18 mouse cellular contexts compared by ENCODE assay signal in genomic region chr2:151910498-151910897, GRCm38 (mm10). TPM values are rescaled to one million over a fixed set of nuclear protein-coding genes. Genes with fewer than 3 reads are reported as not detected.
DNase-seq lines count a peak whose midpoint lies in the region; ATAC-seq lines count a peak whose summit lies in the region.
"Had no signal": no experiment of that assay in that cellular context is flagged by ENCODE, and none has a peak within 500 bp of the region (broad histone marks: within the 10 kb centered on the region; RNA-seq: fewer than 3 reads in every experiment).

No protein-coding gene starts in this region.

- H3K4me2 ChIP-seq in kidney, embryonic 15.5 days = no peak overlapping the region
- no peak overlapping the region for H3K4me2 ChIP-seq in limb, embryonic 12.5 days
- H3K4me2 ChIP-seq in liver, embryonic 11.5 days = no peak overlapping the region
- no peak overlapping the region for H3K4me2 ChIP-seq in forebrain, embryonic 14.5 days (ENCODE audit: low read length)
- H3K4me2 ChIP-seq: forebrain, embryonic 12.5 days; heart, embryonic 15.5 days; hindbrain, embryonic 15.5 days; limb, embryonic 15.5 days had no signal

- peak; percentile 66 for DNase-seq in adrenal gland, postnatal 14 days
- no peak for DNase-seq in adrenal gland, postnatal 36 days
- DNase-seq in kidney, postnatal 10 days = no peak
- no peak for DNase-seq in liver, embryonic 11.5 days (ENCODE audit: low spot score)
- DNase-seq in forebrain, embryonic 14.5 days (ENCODE audit: low spot score) = no peak
- DNase-seq: adrenal gland, adult 2 months; cerebellum, adult 9-11 months; gastrocnemius, postnatal 10 days; thymus, postnatal 36 days had no signal

- ATAC-seq in kidney, embryonic 15.5 days (replicated peaks; ENCODE audit: low FRiP score) = no peak; the same call in 1 of the 2 replicates
- ATAC-seq in common myeloid progenitor, adult 5-6 weeks (replicated peaks; ENCODE audit: low read depth, poor library complexity, severe bottlenecking) = 0 out of 2 replicates have a peak, but pooled peaks have one; percentile 6
- no peak for ATAC-seq in limb, embryonic 12.5 days (ENCODE audit: insufficient number of reproducible peaks, insufficient read depth, low FRiP score, low TSS enrichment, low read depth)
- no peak for ATAC-seq in liver, embryonic 11.5 days (replicated peaks; ENCODE audit: low FRiP score)
- no peak for ATAC-seq in forebrain, embryonic 14.5 days

- peak overlapping the region; percentile 49 for H3K27ac ChIP-seq in kidney, embryonic 15.5 days
- H3K27ac ChIP-seq in limb, embryonic 12.5 days = peak overlapping the region; percentile 66; the same call in 1 of the 2 replicates
- H3K27ac ChIP-seq in liver, embryonic 11.5 days (ENCODE audit: low read depth, low read length) = no peak overlapping the region
- H3K27ac ChIP-seq in forebrain, embryonic 14.5 days (ENCODE audit: low read depth, low read length) = no peak overlapping the region
- H3K27ac ChIP-seq: forebrain, embryonic 12.5 days; heart, embryonic 15.5 days; hindbrain, embryonic 15.5 days; limb, embryonic 15.5 days had no signal

- no peak overlapping the region for H3K9ac ChIP-seq in kidney, embryonic 15.5 days
- H3K9ac ChIP-seq in limb, embryonic 12.5 days (replicated peaks) = no peak overlapping the region
- H3K9ac ChIP-seq in liver, embryonic 11.5 days (ENCODE audit: low read depth, low read length) = no peak overlapping the region
- no peak overlapping the region for H3K9ac ChIP-seq in forebrain, embryonic 14.5 days (ENCODE audit: low read length)
- H3K9ac ChIP-seq: forebrain, embryonic 12.5 days; heart, embryonic 15.5 days; hindbrain, embryonic 15.5 days; limb, embryonic 15.5 days had no signal

- H3K36me3 ChIP-seq in kidney, embryonic 15.5 days = no peaks in the 10 kb centered on the region
- no peaks in the 10 kb centered on the region for H3K36me3 ChIP-seq in limb, embryonic 12.5 days
- H3K36me3 ChIP-seq in liver, embryonic 11.5 days (ENCODE audit: control insufficient read depth, insufficient read depth, low read length) = no peaks in the 10 kb centered on the region
- H3K36me3 ChIP-seq in forebrain, embryonic 14.5 days (ENCODE audit: control insufficient read depth, insufficient read depth, low read length) = no peaks in the 10 kb centered on the region
- H3K36me3 ChIP-seq: forebrain, embryonic 12.5 days; heart, embryonic 15.5 days; hindbrain, embryonic 15.5 days; limb, embryonic 15.5 days had no signal

- peaks cover 25% of the 10 kb centered on the region for H3K4me1 ChIP-seq in kidney, embryonic 15.5 days
- H3K4me1 ChIP-seq in limb, embryonic 12.5 days (replicated peaks) = peaks cover 19% of the 10 kb centered on the region
- 0 out of 2 replicates have a peak, but pooled peaks cover 4% of the 10 kb centered on the region for H3K4me1 ChIP-seq in liver, embryonic 11.5 days (replicated peaks; ENCODE audit: control insufficient read depth, insufficient read depth, low read length)
- no peaks in the 10 kb centered on the region for H3K4me1 ChIP-seq in forebrain, embryonic 14.5 days (ENCODE audit: control insufficient read depth, insufficient read depth, low read length)

- H3K9me3 ChIP-seq in kidney, embryonic 15.5 days (replicated peaks) = no peaks in the 10 kb centered on the region
- H3K9me3 ChIP-seq in limb, embryonic 12.5 days = no peaks in the 10 kb centered on the region
- H3K9me3 ChIP-seq in liver, embryonic 11.5 days (ENCODE audit: control insufficient read depth, low read length) = no peaks in the 10 kb centered on the region
- H3K9me3 ChIP-seq in forebrain, embryonic 14.5 days (replicated peaks; ENCODE audit: control insufficient read depth, low read length) = no peaks in the 10 kb centered on the region
- H3K9me3 ChIP-seq: forebrain, embryonic 12.5 days; heart, embryonic 15.5 days; hindbrain, embryonic 15.5 days; limb, embryonic 15.5 days had no signal

- WGBS in kidney, embryonic 15.5 days = 37% methylated on average over 5 of the region's 5 CpGs
- 53% methylated on average over 5 of the region's 5 CpGs for WGBS in limb, embryonic 12.5 days
- WGBS in liver, embryonic 11.5 days = 38% methylated on average over 5 of the region's 5 CpGs
- WGBS in forebrain, embryonic 14.5 days = 54% methylated on average over 5 of the region's 5 CpGs

- no peak overlapping the region for H3K4me3 ChIP-seq in kidney, embryonic 15.5 days (replicated peaks)
- H3K4me3 ChIP-seq in limb, embryonic 12.5 days (replicated peaks) = no peak overlapping the region
- no peak overlapping the region for H3K4me3 ChIP-seq in liver, embryonic 11.5 days (ENCODE audit: low read depth, low read length)
- no peak overlapping the region for H3K4me3 ChIP-seq in forebrain, embryonic 14.5 days (ENCODE audit: low read depth, low read length)
- H3K4me3 ChIP-seq: forebrain, embryonic 12.5 days; heart, embryonic 15.5 days; hindbrain, embryonic 15.5 days; limb, embryonic 15.5 days; myocyte had no signal

- peaks cover 33% of the 10 kb centered on the region for H3K27me3 ChIP-seq in kidney, embryonic 15.5 days
- no peaks in the 10 kb centered on the region for H3K27me3 ChIP-seq in limb, embryonic 12.5 days
- H3K27me3 ChIP-seq in liver, embryonic 11.5 days (replicated peaks; ENCODE audit: control insufficient read depth, insufficient read depth, low read length) = no peaks in the 10 kb centered on the region
- H3K27me3 ChIP-seq in forebrain, embryonic 14.5 days (replicated peaks; ENCODE audit: control insufficient read depth, insufficient read depth, low read length) = no peaks in the 10 kb centered on the region
- H3K27me3 ChIP-seq: forebrain, embryonic 12.5 days; hindbrain, embryonic 15.5 days; limb, embryonic 15.5 days had no signal

RNA-seq across cellular contexts. Expression of gene Angpt4, which starts 0.5 kb away (rescaled TPM):
- 0.26 and 0.33 TPM in 2 replicates for total RNA-seq in adrenal gland, postnatal 14 days (2021)
- 1 to 10 TPM in 1 of 2 experiments, under 1 TPM in 1; 0.33 to 1.2 TPM for total RNA-seq in adrenal gland, postnatal 36 days (2021)
- polyA plus RNA-seq in kidney, embryonic 15.5 days (2015; fragmentation: Nextera tagmentation; extraction: Ambion mirVana) = 2.1 and 2.7 TPM in 2 replicates
- total RNA-seq in common myeloid progenitor, adult 5-6 weeks (2017) = not detected in 2 replicates
- polyA plus RNA-seq in limb, embryonic 12.5 days (2016; fragmentation: Nextera tagmentation; extraction: Ambion mirVana) = 0.11 and 0.26 TPM in 2 replicates
- 0.32 and 0.42 TPM in 2 replicates for polyA plus RNA-seq in liver, embryonic 11.5 days (2014; fragmentation: Nextera tagmentation; extraction: Ambion mirVana)
- polyA plus RNA-seq in forebrain, embryonic 14.5 days (2014; fragmentation: Nextera tagmentation; extraction: Ambion mirVana) = 0.21 TPM in 1 of 2 replicates, not detected in the other
- total RNA-seq: megakaryocyte-erythroid progenitor cell, adult 5-6 weeks had no signal

Comparison
In these comparisons a context has a peak if more than half of its experiments do, and no peak if none do; other contexts are left out.
1. H3K27ac ChIP-seq: peak in kidney, embryonic 15.5 days (single experiment) and limb, embryonic 12.5 days (single experiment); none in liver, embryonic 11.5 days (single experiment) and forebrain, embryonic 14.5 days (single experiment).